Mouse (Mus musculus): ENCODE results near the gene Ndufs3. TPM values are rescaled to one million over a fixed set of nuclear protein-coding genes. Genes with fewer than 3 reads are reported as not detected.

The Ndufs3 gene
- polyA plus RNA-seq, 1 experiment from 2014 or later = 236 TPM

DNA sequence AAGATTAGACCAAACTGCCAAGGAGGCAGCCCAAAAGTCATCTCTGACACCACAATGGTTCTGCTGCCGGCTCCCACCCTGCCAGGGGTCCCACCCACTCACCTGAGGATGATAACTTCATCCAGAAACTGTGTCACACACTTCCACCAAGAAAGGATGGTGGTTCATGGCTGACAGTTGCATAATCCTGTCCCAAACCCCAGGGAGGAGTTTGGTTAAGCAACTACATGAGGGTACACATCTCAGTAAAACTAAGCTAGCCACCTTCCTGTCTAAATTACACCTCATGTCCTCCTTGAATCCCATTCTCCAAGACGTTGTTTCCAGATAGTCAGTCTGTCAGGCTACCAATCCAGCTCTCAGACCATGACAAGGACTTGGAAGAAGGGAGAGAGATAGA, 27.6 kb upstream of the Ndufs3 start:
- Histone ChIP-seq H3K9ac (ENCODE audit: low read depth, low read length) (no peak overlapping the region), H3K9me3 (ENCODE audit: control insufficient read depth, low read length) (no peaks in the 10 kb centered on the region), H3K4me1 (replicated peaks; ENCODE audit: control insufficient read depth, insufficient read depth, low read length) (no peaks in the 10 kb centered on the region), H3K4me2 (peak overlapping the region; percentile 37), H3K27ac (ENCODE audit: low read depth, low read length) (peak overlapping the region; percentile 66), H3K27me3 (replicated peaks; ENCODE audit: control insufficient read depth, insufficient read depth, low read length) (no peaks in the 10 kb centered on the region), H3K36me3 (ENCODE audit: control insufficient read depth, insufficient read depth, low read length) (no peaks in the 10 kb centered on the region), H3K4me3 (ENCODE audit: low read depth, low read length) (no peak overlapping the region)
- 54% methylated on average over 2 of the region's 2 CpGs for WGBS
- ATAC-seq (replicated peaks; ENCODE audit: low FRiP score) = no peak
- no peak for DNase-seq (ENCODE audit: low spot score)

- 62% methylated on average over 8 of the region's 8 CpGs for WGBS
- no peaks in the 10 kb centered on the region for H3K4me1 ChIP-seq (replicated peaks; ENCODE audit: control insufficient read depth, insufficient read depth, low read length)
- H3K9ac ChIP-seq (ENCODE audit: low read depth, low read length) = no peak overlapping the region
- no peak overlapping the region for H3K4me3 ChIP-seq (ENCODE audit: low read depth, low read length)
- no peaks in the 10 kb centered on the region for H3K36me3 ChIP-seq (ENCODE audit: control insufficient read depth, insufficient read depth, low read length)
- no peaks in the 10 kb centered on the region for H3K9me3 ChIP-seq (ENCODE audit: control insufficient read depth, low read length)
- H3K27ac ChIP-seq (ENCODE audit: low read depth, low read length) = peak overlapping the region; percentile 62; the same call in 1 of the 2 replicates
- H3K27me3 ChIP-seq (replicated peaks; ENCODE audit: control insufficient read depth, insufficient read depth, low read length) = no peaks in the 10 kb centered on the region
- ATAC-seq (replicated peaks; ENCODE audit: low FRiP score) (peak; percentile 66), DNase-seq (ENCODE audit: low spot score) (no peak)
- H3K4me2 ChIP-seq = peak overlapping the region; percentile 37
Measured at GRCm38 (mm10) chr2:90931829-90932228, 27.2 kb upstream of the Ndufs3 start.

GRCm38 (mm10) chr2:90928566-90928965, 23.9 kb upstream of the Ndufs3 start:
- Histone ChIP-seq H3K27me3 (replicated peaks; ENCODE audit: control insufficient read depth, insufficient read depth, low read length) (no peaks in the 10 kb centered on the region), H3K4me3 (ENCODE audit: low read depth, low read length) (no peak overlapping the region), H3K27ac (ENCODE audit: low read depth, low read length) (no peak overlapping the region), H3K4me2 (no peak overlapping the region), H3K9me3 (ENCODE audit: control insufficient read depth, low read length) (no peaks in the 10 kb centered on the region), H3K36me3 (ENCODE audit: control insufficient read depth, insufficient read depth, low read length) (no peaks in the 10 kb centered on the region), H3K4me1 (replicated peaks; ENCODE audit: control insufficient read depth, insufficient read depth, low read length) (no peaks in the 10 kb centered on the region), H3K9ac (ENCODE audit: low read depth, low read length) (no peak overlapping the region)
- no peak for ATAC-seq (replicated peaks; ENCODE audit: low FRiP score)
- DNase-seq (ENCODE audit: low spot score) = no peak
- WGBS = 82% methylated on average over 13 of the region's 13 CpGs

DNA sequence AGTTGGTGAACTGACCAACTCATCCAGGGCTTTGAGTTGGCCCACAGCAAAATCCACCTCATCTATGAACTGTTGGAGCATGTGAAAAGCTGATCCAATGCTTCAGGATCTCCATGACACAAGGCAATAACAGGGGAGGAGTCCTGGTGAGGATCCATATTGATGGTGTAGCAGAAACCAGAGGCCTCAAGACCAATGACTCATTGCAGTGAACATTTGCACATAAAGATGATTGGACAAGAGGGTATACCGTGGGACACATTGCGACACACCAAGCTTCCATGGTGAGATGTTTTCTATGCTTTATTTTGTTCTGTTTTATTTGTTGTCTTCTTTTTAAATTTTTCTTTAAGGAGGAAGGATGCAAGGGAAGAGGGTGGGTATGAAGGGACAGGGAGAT, 18.0 kb upstream of the Ndufs3 start:
- Histone ChIP-seq H3K27me3 (replicated peaks; ENCODE audit: control insufficient read depth, insufficient read depth, low read length) (no peaks in the 10 kb centered on the region), H3K36me3 (ENCODE audit: control insufficient read depth, insufficient read depth, low read length) (no peaks in the 10 kb centered on the region), H3K9ac (ENCODE audit: low read depth, low read length) (no peak overlapping the region), H3K4me2 (no peak overlapping the region), H3K4me3 (ENCODE audit: low read depth, low read length) (no peak overlapping the region), H3K4me1 (replicated peaks; ENCODE audit: control insufficient read depth, insufficient read depth, low read length) (no peaks in the 10 kb centered on the region), H3K9me3 (ENCODE audit: control insufficient read depth, low read length) (no peaks in the 10 kb centered on the region), H3K27ac (ENCODE audit: low read depth, low read length) (no peak overlapping the region)
- ATAC-seq (replicated peaks; ENCODE audit: low FRiP score) (no peak), DNase-seq (ENCODE audit: low spot score) (no peak)
- WGBS = 85% methylated on average over 2 of the region's 2 CpGs

GRCm38 (mm10) chr2:90921178-90921577, 16.6 kb upstream of the Ndufs3 start:
- Histone ChIP-seq H3K4me1 (replicated peaks; ENCODE audit: control insufficient read depth, insufficient read depth, low read length) (peaks cover 5% of the 10 kb centered on the region), H3K9ac (ENCODE audit: low read depth, low read length) (no peak overlapping the region), H3K4me3 (ENCODE audit: low read depth, low read length) (no peak overlapping the region), H3K9me3 (ENCODE audit: control insufficient read depth, low read length) (no peaks in the 10 kb centered on the region), H3K4me2 (no peak overlapping the region), H3K36me3 (ENCODE audit: control insufficient read depth, insufficient read depth, low read length) (no peaks in the 10 kb centered on the region), H3K27ac (ENCODE audit: low read depth, low read length) (no peak overlapping the region), H3K27me3 (replicated peaks; ENCODE audit: control insufficient read depth, insufficient read depth, low read length) (no peaks in the 10 kb centered on the region)
- DNase-seq (ENCODE audit: low spot score) (no peak), ATAC-seq (replicated peaks; ENCODE audit: low FRiP score) (no peak)
- 86% methylated on average over 1 of the region's 1 CpGs for WGBS

DNA sequence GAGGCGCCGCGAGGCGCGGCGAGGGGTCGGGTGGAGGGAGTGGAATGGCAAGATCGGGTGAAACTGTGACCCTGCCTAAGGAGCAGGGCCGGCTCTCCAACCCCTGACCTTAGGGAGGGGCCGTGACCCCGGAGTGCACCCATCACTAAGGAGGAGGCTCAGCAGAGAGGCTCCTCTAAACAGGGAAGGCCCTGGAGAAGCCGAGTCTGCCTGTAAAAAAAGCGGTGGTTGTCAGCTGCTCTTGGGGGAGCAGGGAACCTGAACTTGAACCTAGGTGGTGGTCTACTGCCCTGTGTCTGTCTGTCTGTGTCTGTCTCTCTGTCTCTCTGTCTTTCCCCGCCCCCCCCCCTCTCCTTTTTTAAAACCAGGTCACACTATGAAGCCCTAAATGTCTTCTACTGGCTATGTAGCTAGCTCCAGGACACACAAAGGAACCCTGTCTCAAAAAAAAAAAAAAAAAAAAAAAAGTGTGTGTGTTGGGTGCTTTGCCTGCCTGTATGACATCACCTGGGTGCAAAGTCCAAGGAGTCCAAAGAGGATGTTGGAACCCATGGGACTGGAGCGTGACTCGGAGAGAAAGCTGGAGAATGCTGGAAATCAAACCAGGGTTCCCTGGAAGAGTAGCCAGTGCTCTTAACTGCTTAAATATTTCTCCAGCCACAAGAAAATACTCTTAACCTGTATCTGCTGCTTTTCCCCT, 13.5 kb upstream of the Ndufs3 start:
- DNase-seq (ENCODE audit: low spot score) = no peak
- peak overlapping the region; percentile 98 for H3K9ac ChIP-seq (ENCODE audit: low read depth, low read length)

DNA sequence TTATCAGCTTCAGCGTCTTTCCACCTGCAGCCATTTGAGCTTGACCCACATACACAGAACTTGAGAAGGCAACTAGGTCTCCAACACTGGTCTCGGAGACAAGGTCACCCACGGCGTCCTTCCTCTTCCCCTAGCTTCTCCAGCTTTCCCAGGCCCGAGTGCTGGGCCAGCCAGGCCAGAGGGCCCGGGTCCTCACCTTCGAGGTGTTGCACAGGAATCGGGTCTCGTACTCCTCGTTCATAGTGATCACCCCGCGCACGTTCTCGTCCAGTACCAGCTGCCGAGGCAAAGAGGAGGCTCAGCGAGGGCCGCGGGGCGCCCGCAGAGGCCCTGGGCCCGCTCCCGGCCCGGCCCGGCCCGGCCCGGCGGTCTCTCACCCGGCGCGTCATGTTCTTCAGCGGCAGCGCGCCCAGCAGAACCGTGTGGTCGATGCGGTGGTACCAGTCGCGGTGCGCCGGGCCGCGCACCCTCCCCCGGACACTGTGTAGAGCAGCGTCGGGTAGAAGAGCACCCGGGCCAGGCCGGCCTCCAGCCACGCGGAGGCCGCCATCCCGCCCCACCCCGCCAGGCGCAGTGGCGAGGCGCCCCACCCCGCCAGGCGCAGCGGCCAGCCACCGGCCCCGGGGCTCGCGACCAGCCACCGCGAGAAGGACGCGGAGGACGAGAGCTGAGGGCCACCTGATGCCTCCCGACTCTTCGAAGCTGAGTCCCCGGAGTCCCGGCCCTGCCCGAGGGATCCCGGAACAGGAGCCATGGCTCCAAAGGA, 12.8 kb upstream of the Ndufs3 start:
- H3K27ac ChIP-seq (ENCODE audit: low read depth, low read length) = peak overlapping the region; percentile 91
- peak; percentile 86 for DNase-seq (ENCODE audit: low spot score)
- no peaks in the 10 kb centered on the region for H3K9me3 ChIP-seq (ENCODE audit: control insufficient read depth, low read length)
- peak overlapping the region; percentile 92 for H3K4me2 ChIP-seq
- H3K27me3 ChIP-seq (replicated peaks; ENCODE audit: control insufficient read depth, insufficient read depth, low read length) = no peaks in the 10 kb centered on the region
- WGBS = under 1% methylated on average over 68 of the region's 73 CpGs
- H3K9ac ChIP-seq (ENCODE audit: low read depth, low read length) = peak overlapping the region; percentile 98
- H3K4me3 ChIP-seq (ENCODE audit: low read depth, low read length) = peak overlapping the region; percentile 87
- ATAC-seq (replicated peaks; ENCODE audit: low FRiP score) = peak; percentile 87
- peaks cover 9% of the 10 kb centered on the region for H3K4me1 ChIP-seq (replicated peaks; ENCODE audit: control insufficient read depth, insufficient read depth, low read length)
- peaks cover 14% of the 10 kb centered on the region for H3K36me3 ChIP-seq (ENCODE audit: control insufficient read depth, insufficient read depth, low read length)

More for the DNA sequence above, 13.5 kb upstream of the Ndufs3 start:
- Histone ChIP-seq H3K9me3 (ENCODE audit: control insufficient read depth, low read length) (no peaks in the 10 kb centered on the region), H3K27me3 (replicated peaks; ENCODE audit: control insufficient read depth, insufficient read depth, low read length) (no peaks in the 10 kb centered on the region), H3K27ac (ENCODE audit: low read depth, low read length) (peak overlapping the region; percentile 91), H3K4me1 (replicated peaks; ENCODE audit: control insufficient read depth, insufficient read depth, low read length) (peaks cover 9% of the 10 kb centered on the region), H3K4me3 (ENCODE audit: low read depth, low read length) (peak overlapping the region; percentile 87), H3K4me2 (peak overlapping the region; percentile 92), H3K36me3 (ENCODE audit: control insufficient read depth, insufficient read depth, low read length) (peaks cover 8% of the 10 kb centered on the region)
- peak; percentile 77 for ATAC-seq (replicated peaks; ENCODE audit: low FRiP score)
- WGBS = 10% methylated on average over 16 of the region's 16 CpGs

- WGBS = 26% methylated on average over 7 of the region's 7 CpGs
- H3K27ac ChIP-seq (ENCODE audit: low read depth, low read length) = peak overlapping the region; percentile 91
- H3K9me3 ChIP-seq (ENCODE audit: control insufficient read depth, low read length) = no peaks in the 10 kb centered on the region
- no peak for DNase-seq (ENCODE audit: low spot score)
- H3K4me2 ChIP-seq = peak overlapping the region; percentile 92
- H3K9ac ChIP-seq (ENCODE audit: low read depth, low read length) = peak overlapping the region; percentile 98
- H3K4me3 ChIP-seq (ENCODE audit: low read depth, low read length) = peak overlapping the region; percentile 87
- no peaks in the 10 kb centered on the region for H3K27me3 ChIP-seq (replicated peaks; ENCODE audit: control insufficient read depth, insufficient read depth, low read length)
- H3K4me1 ChIP-seq (replicated peaks; ENCODE audit: control insufficient read depth, insufficient read depth, low read length) = peaks cover 9% of the 10 kb centered on the region
- ATAC-seq (replicated peaks; ENCODE audit: low FRiP score) = 0 out of 2 replicates have a peak, but pooled peaks have one; percentile 8
- H3K36me3 ChIP-seq (ENCODE audit: control insufficient read depth, insufficient read depth, low read length) = peaks cover 15% of the 10 kb centered on the region
Measured at GRCm38 (mm10) chr2:90916560-90917232, 12.1 kb upstream of the Ndufs3 start.
